Mouse (Mus musculus): Measurements from ENCODE around the gene Ntrk2. TPM values are rescaled to one million over a fixed set of nuclear protein-coding genes. Genes with fewer than 3 reads are reported as not detected.

Ntrk2 gene
- polyA plus RNA-seq, 1 experiment from 2014 or later = 6.9 TPM

- Histone ChIP-seq H3K4me3 (ENCODE audit: low read length) (no peak overlapping the region), H3K9me3 (ENCODE audit: low read length) (peaks cover 7% of the 10 kb centered on the region; the same call in 1 of the 2 replicates), H3K36me3 (ENCODE audit: insufficient read depth, low read length) (no peaks in the 10 kb centered on the region), H3K4me1 (ENCODE audit: insufficient read depth, low read length) (no peaks in the 10 kb centered on the region), H3K27ac (ENCODE audit: low read length) (no peak overlapping the region), H3K4me2 (replicated peaks; ENCODE audit: low read depth, low read length) (no peak overlapping the region), H3K9ac (replicated peaks; ENCODE audit: low read length) (no peak overlapping the region), H3K27me3 (ENCODE audit: insufficient read depth, low read length) (no peaks in the 10 kb centered on the region)
- WGBS = 95% methylated on average over 5 of the region's 5 CpGs
- ATAC-seq (ENCODE audit: low FRiP score, low TSS enrichment) = no peak
These were observed 303.7 kb downstream of the Ntrk2 start for GRCm38 (mm10) chr13:59110107-59110506.

GRCm38 (mm10) chr13:59114684-59115083 is 308.3 kb downstream of the Ntrk2 start:
- Histone ChIP-seq H3K4me2 (replicated peaks; ENCODE audit: low read depth, low read length) (no peak overlapping the region), H3K9ac (replicated peaks; ENCODE audit: low read length) (no peak overlapping the region), H3K4me3 (ENCODE audit: low read length) (no peak overlapping the region), H3K27me3 (ENCODE audit: insufficient read depth, low read length) (no peaks in the 10 kb centered on the region), H3K9me3 (ENCODE audit: low read length) (peaks cover 11% of the 10 kb centered on the region), H3K36me3 (ENCODE audit: insufficient read depth, low read length) (no peaks in the 10 kb centered on the region), H3K27ac (ENCODE audit: low read length) (no peak overlapping the region), H3K4me1 (ENCODE audit: insufficient read depth, low read length) (no peaks in the 10 kb centered on the region)
- ATAC-seq (ENCODE audit: low FRiP score, low TSS enrichment) = no peak
- WGBS = 92% methylated on average over 1 of the region's 1 CpGs

- Histone ChIP-seq H3K27ac (ENCODE audit: low read length) (no peak overlapping the region), H3K4me2 (replicated peaks; ENCODE audit: low read depth, low read length) (no peak overlapping the region), H3K4me3 (ENCODE audit: low read length) (no peak overlapping the region), H3K9me3 (ENCODE audit: low read length) (peaks cover 11% of the 10 kb centered on the region), H3K27me3 (ENCODE audit: insufficient read depth, low read length) (no peaks in the 10 kb centered on the region), H3K4me1 (ENCODE audit: insufficient read depth, low read length) (no peaks in the 10 kb centered on the region), H3K9ac (replicated peaks; ENCODE audit: low read length) (no peak overlapping the region), H3K36me3 (ENCODE audit: insufficient read depth, low read length) (no peaks in the 10 kb centered on the region)
- ATAC-seq (ENCODE audit: low FRiP score, low TSS enrichment) = no peak
- 92% methylated on average over 14 of the region's 14 CpGs for WGBS
These were observed 309.2 kb downstream of the Ntrk2 start for GRCm38 (mm10) chr13:59115551-59115950.

- Histone ChIP-seq H3K4me3 (ENCODE audit: low read length) (no peak overlapping the region), H3K4me1 (ENCODE audit: insufficient read depth, low read length) (no peaks in the 10 kb centered on the region), H3K27ac (ENCODE audit: low read length) (no peak overlapping the region), H3K36me3 (ENCODE audit: insufficient read depth, low read length) (no peaks in the 10 kb centered on the region), H3K27me3 (ENCODE audit: insufficient read depth, low read length) (no peaks in the 10 kb centered on the region), H3K9me3 (ENCODE audit: low read length) (peaks cover 11% of the 10 kb centered on the region), H3K9ac (replicated peaks; ENCODE audit: low read length) (no peak overlapping the region), H3K4me2 (replicated peaks; ENCODE audit: low read depth, low read length) (no peak overlapping the region)
- 83% methylated on average over 5 of the region's 5 CpGs for WGBS
- ATAC-seq (ENCODE audit: low FRiP score, low TSS enrichment) = no peak
These were observed 310.9 kb downstream of the Ntrk2 start for GRCm38 (mm10) chr13:59117233-59117632.

GRCm38 (mm10) chr13:59119596-59120394 is 313.4 kb downstream of the Ntrk2 start:
- ATAC-seq (ENCODE audit: low FRiP score, low TSS enrichment) = no peak
- H3K36me3 ChIP-seq (ENCODE audit: insufficient read depth, low read length) = no peaks in the 10 kb centered on the region
- no peak overlapping the region for H3K4me3 ChIP-seq (ENCODE audit: low read length)
- WGBS = 65% methylated on average over 10 of the region's 10 CpGs
- H3K9ac ChIP-seq (replicated peaks; ENCODE audit: low read length) = no peak overlapping the region
- no peaks in the 10 kb centered on the region for H3K4me1 ChIP-seq (ENCODE audit: insufficient read depth, low read length)
- H3K9me3 ChIP-seq (ENCODE audit: low read length) = peaks cover 7% of the 10 kb centered on the region
- no peaks in the 10 kb centered on the region for H3K27me3 ChIP-seq (ENCODE audit: insufficient read depth, low read length)
- no peak overlapping the region for H3K4me2 ChIP-seq (replicated peaks; ENCODE audit: low read depth, low read length)
- H3K27ac ChIP-seq (ENCODE audit: low read length) = no peak overlapping the region

GRCm38 (mm10) chr13:59143141-59143744 is 336.9 kb downstream of the Ntrk2 start:
- no peak overlapping the region for H3K4me3 ChIP-seq (ENCODE audit: low read length)
- H3K27me3 ChIP-seq (ENCODE audit: insufficient read depth, low read length) = no peaks in the 10 kb centered on the region
- WGBS = 56% methylated on average over 7 of the region's 7 CpGs
- H3K4me1 ChIP-seq (ENCODE audit: insufficient read depth, low read length) = no peaks in the 10 kb centered on the region
- no peak overlapping the region for H3K27ac ChIP-seq (ENCODE audit: low read length)
- no peaks in the 10 kb centered on the region for H3K36me3 ChIP-seq (ENCODE audit: insufficient read depth, low read length)
- no peaks in the 10 kb centered on the region for H3K9me3 ChIP-seq (ENCODE audit: low read length)
- H3K9ac ChIP-seq (replicated peaks; ENCODE audit: low read length) = no peak overlapping the region
- no peak overlapping the region for H3K4me2 ChIP-seq (replicated peaks; ENCODE audit: low read depth, low read length)
- no peak for ATAC-seq (ENCODE audit: low FRiP score, low TSS enrichment)

- H3K4me1 ChIP-seq (ENCODE audit: insufficient read depth, low read length) = no peaks in the 10 kb centered on the region
- no peaks in the 10 kb centered on the region for H3K27me3 ChIP-seq (ENCODE audit: insufficient read depth, low read length)
- H3K36me3 ChIP-seq (ENCODE audit: insufficient read depth, low read length) = no peaks in the 10 kb centered on the region
- no peak for ATAC-seq (ENCODE audit: low FRiP score, low TSS enrichment)
- H3K27ac ChIP-seq (ENCODE audit: low read length) = no peak overlapping the region
- H3K9me3 ChIP-seq (ENCODE audit: low read length) = no peaks in the 10 kb centered on the region
- WGBS = 73% methylated on average over 11 of the region's 11 CpGs
- no peak overlapping the region for H3K4me2 ChIP-seq (replicated peaks; ENCODE audit: low read depth, low read length)
- no peak overlapping the region for H3K4me3 ChIP-seq (ENCODE audit: low read length)
- H3K9ac ChIP-seq (replicated peaks; ENCODE audit: low read length) = no peak overlapping the region
These were observed 338.0 kb downstream of the Ntrk2 start for GRCm38 (mm10) chr13:59144321-59144856.

GRCm38 (mm10) chr13:59145677-59146555 is 339.5 kb downstream of the Ntrk2 start:
- H3K9me3 ChIP-seq (ENCODE audit: low read length) = no peaks in the 10 kb centered on the region
- H3K27ac ChIP-seq (ENCODE audit: low read length) = no peak overlapping the region
- no peak overlapping the region for H3K4me3 ChIP-seq (ENCODE audit: low read length)
- no peaks in the 10 kb centered on the region for H3K27me3 ChIP-seq (ENCODE audit: insufficient read depth, low read length)
- H3K9ac ChIP-seq (replicated peaks; ENCODE audit: low read length) = no peak overlapping the region
- no peak overlapping the region for H3K4me2 ChIP-seq (replicated peaks; ENCODE audit: low read depth, low read length)
- H3K4me1 ChIP-seq (ENCODE audit: insufficient read depth, low read length) = no peaks in the 10 kb centered on the region
- 63% methylated on average over 21 of the region's 21 CpGs for WGBS
- no peak for ATAC-seq (ENCODE audit: low FRiP score, low TSS enrichment)
- no peaks in the 10 kb centered on the region for H3K36me3 ChIP-seq (ENCODE audit: insufficient read depth, low read length)

GRCm38 (mm10) chr13:59146616-59147015 is 340.2 kb downstream of the Ntrk2 start:
- Histone ChIP-seq H3K9me3 (ENCODE audit: low read length) (no peaks in the 10 kb centered on the region), H3K27ac (ENCODE audit: low read length) (no peak overlapping the region), H3K4me3 (ENCODE audit: low read length) (no peak overlapping the region), H3K4me1 (ENCODE audit: insufficient read depth, low read length) (no peaks in the 10 kb centered on the region), H3K9ac (replicated peaks; ENCODE audit: low read length) (no peak overlapping the region), H3K36me3 (ENCODE audit: insufficient read depth, low read length) (no peaks in the 10 kb centered on the region), H3K4me2 (replicated peaks; ENCODE audit: low read depth, low read length) (no peak overlapping the region), H3K27me3 (ENCODE audit: insufficient read depth, low read length) (no peaks in the 10 kb centered on the region)
- no peak for ATAC-seq (ENCODE audit: low FRiP score, low TSS enrichment)
- 95% methylated on average over 7 of the region's 7 CpGs for WGBS

All from kidney, embryonic 16.5 days (tissue).